Mouse (Mus musculus): ENCODE results near the gene Slc30a6.
"Not testable (repeated sequence)": the region's sequence is repeated elsewhere in the genome, so short reads cannot be mapped to it uniquely, and the experiment has no call there.

The Slc30a6 gene

DNA sequence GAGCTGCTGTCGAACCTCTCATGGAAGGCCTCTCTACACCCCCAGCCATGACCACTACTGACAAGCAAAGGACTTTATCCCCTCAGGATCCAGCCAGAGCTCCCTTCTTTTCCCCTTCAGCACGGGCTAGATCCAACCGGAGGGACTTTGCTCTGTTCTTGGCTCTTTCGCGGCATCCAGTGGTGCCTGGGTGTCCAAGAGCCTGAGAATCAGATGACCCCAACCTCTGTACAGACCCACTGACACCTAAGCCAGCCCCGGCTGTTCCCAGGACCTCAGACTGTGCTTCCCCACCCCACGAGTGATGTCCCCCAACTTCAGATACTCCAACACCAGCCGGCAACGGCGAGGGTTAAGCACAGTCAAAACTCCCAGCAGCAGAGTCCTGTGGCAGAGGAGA is 54.4 kb downstream of the Slc30a6 start:
- DNase-seq (ENCODE audit: low spot score in 2 of 2) = no peak

DNA sequence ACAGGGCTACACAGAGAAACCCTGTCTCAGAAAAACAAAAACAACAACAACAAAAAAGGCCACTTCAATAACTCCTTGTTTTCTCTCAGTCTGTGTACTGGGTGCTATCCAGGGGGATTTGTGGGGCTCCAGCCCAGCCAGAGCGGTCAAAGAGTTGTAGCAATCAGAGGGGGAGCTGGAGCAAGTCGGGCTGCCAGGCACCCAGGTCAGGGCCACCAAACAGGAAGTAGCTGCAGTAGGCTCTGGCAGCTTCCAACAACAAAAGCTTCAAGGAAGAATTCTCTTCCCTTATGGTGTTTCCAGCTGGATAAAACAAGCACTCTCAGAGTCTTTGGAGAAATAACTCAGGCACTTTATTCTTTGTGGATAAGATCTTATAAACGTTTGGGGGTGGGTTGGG is 58.5 kb downstream of the Slc30a6 start:
- no peak for DNase-seq (ENCODE audit: low spot score in 2 of 2)

DNA sequence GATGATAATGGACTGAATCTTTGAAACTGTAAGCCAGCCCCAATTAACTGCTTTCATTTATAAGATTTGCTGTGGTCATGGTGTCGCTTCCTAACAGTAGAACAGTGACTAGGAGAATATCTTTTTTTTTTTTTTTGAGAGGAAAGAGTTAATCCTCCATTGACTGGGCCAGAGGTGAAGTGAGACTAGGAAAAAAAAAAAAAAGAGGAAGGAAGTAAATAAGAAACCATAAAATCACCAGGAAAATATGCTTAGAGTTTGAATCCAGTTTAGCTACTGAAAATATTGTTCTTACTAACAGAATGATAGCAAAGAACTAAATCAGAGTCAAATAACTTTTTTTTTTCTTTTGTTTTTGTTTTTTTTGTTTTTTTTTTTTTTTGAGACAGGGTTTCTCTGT is 59.3 kb downstream of the Slc30a6 start:
- DNase-seq (ENCODE audit: low spot score in 2 of 2) = no peak

DNA sequence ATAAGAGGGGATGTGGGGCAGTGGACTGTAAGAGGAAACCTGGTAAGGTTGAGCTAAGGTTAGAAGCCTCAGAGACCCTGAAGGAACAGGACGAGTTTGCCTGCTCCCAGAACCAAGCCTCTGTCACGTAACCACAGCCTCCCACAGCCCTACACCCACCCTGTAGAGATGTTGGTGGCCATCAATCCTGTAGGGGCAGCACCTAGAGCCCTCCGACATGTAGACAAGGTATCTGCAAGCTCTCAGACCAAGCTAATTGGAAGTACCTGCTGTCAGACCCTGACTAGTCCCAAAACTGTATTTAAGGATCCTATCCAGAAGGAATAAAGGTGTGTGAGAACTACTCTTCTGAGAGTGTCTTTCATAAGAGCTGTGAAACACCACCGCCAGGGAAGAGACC is 60.0 kb downstream of the Slc30a6 start:
- DNase-seq (ENCODE audit: low spot score in 2 of 2) = no peak

DNA sequence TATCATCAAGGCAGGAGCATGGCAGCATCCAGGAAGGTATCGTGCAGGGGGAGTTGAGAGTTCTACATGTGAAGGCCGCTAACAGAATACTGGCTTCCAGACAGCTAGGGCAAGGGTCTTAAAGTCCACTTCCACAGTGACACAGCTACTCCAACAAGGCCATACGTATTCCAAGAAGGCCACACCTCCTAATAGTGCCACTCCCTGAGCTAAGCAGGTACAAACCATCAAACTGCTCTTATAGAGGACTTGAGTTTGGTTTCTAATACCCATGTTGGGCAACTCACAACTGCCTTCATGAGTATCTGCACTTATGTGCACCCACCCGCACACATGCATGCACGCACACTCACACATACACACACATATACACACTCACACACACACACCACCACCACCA is 61.4 kb downstream of the Slc30a6 start:
- DNase-seq (ENCODE audit: low spot score in 2 of 2) = no peak

DNA sequence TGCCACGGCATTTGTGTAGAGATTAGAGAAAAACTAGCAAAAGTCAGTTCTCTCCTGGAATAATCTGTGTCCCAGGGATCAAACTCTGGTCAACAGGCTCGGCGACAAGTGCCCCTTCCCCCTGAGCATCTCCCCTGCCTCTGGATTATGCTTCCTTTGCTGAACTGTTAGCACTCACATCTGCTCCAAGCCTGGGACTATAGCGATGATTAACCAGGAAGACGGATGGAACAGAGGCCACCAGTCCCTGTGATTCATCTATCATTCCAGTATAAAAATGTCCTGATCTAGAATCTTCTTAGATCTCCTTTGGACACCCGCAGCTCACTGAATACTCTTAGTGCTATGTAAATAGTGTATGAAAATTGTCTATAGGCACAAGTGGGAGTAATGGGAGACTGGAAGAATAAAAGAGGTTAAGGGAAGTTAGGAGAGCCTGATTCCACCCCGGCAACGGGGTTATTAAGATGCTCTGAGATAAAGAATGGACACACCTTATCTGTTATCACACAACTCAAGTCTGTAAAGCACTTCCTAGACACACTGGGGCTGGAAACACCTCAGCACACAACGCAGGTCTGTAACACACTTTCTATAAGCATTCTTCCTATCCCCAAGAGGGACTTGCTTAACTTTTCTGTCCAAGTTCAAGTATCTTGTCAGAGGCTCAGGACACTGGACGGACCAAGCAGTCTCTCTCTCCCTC is 62.7 kb downstream of the Slc30a6 start:
- DNase-seq (ENCODE audit: low spot score in 2 of 2) = no peak

DNA sequence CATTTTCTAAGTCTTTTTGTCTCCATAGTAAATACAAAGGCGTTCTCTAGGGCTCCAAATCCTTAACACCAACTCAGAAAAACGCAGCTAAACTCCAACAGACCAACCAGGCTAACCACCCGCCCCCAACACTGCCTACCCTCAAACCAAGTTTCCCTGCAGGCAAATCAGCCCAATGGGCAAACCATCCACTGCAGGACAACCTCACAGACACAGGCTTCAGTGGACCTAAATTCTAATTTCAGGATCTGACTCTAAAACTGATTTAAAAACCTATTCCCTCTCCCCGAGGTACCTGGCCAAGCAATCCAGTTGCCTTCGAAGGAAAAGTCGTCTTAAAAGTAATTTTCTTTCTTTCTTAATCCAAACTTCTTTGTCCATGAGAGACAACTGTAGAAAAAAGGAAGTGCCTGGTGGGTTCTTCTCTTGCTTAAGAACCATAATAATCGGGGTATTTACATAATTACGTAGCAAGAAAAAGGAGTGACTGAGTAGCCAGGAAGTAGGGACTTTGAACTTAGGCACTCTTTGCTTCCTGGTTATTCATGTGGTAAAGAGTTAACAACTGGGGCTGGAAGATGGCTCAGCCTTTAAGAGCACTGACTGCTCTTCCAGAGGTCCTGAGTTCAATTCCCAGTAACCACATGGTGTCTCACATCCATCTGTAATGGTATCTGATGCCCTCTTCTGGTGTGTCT is 63.5 kb downstream of the Slc30a6 start, which contains the start of gene Nlrc4:
Gene Nlrc4 (minus strand): TSS at position 432 of the 698 bp plus-strand sequence.
- DNase-seq (ENCODE audit: low spot score in 2 of 2) = no peak

DNA sequence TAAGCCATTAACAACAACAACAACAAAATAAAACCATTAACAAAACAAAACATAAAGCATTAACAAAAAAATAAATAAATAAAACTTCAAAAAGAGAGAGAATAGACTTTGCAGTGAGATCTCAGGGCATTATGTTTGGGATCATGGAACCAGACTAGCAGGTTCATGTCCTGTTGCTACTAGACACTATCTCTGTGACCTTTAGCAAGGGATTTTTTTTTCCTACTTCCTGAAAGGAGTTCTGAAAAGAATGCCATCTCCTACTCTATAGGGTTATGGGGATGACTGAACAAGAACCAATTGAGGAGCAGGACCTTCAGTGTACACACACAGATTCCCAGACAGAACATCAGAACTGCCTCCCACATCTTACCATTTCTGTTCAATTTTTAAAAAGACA is 68.1 kb downstream of the Slc30a6 start:
- DNase-seq (ENCODE audit: low spot score in 2 of 2) = no peak

DNA sequence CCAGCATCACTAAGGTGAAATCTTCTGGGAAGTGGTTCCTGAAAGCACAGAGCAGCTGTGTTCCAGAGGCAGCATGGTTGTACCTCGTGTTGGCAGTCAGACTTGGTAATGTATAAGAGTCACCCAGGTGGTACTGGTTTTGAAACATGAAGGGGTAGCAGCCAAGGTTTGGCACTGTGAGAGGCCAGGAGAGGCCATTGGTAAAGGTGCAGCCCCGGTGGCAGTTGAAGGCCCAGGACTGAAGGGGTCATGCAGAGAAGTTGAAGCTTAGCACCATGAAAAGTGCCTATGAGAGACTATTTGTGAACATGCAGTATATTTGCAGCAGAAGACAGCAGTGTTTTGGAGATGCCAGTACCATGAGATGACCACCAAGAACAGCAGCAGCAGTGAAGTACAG is 72.6 kb downstream of the Slc30a6 start:
- DNase-seq (ENCODE audit: low spot score in 2 of 2) = not testable (repeated sequence)

DNA sequence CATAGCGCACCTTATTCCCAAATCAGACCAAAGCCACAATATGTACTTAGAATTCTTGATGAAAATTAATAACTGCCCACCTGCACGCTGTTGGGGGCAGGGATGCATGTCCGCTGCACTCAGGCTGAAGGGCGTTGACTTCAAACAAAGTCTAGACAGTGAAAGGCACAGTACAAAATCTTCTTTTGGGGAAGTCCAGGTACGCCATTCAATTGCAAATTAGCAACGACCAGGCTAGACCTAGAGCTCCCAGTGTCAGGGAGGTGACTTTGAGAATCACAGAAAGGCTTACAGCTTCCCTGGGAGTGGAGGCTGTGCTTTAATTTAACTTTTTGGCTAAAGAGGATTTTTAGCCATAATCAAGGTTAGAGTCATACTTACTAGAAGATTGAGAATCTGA is 74.7 kb downstream of the Slc30a6 start:
- not testable (repeated sequence) for DNase-seq (ENCODE audit: low spot score in 2 of 2)
